Mouse (Mus musculus) G1E-ER4 (cell line): ENCODE results near the gene Lhfpl2. TPM values are rescaled to one million over a fixed set of nuclear protein-coding genes. Genes with fewer than 3 reads are reported as not detected.

Experiments used
- GATA1 ChIP-seq: IDR thresholded peaks from one replicate; pipeline ENCODE4 v1.8.0; 2012; ENCODE audit warnings: low read length, inconsistent platforms
- polyA plus RNA-seq: library from polyadenylated mRNA; stranded (reverse); fragments of >175 nt; gene quantifications from 2 replicates; pipeline ENCODE4 v1.2.3, GENCODE M21; 2012

Lhfpl2 gene
- polyA plus RNA-seq, 1 experiment, result not detected

DNA sequence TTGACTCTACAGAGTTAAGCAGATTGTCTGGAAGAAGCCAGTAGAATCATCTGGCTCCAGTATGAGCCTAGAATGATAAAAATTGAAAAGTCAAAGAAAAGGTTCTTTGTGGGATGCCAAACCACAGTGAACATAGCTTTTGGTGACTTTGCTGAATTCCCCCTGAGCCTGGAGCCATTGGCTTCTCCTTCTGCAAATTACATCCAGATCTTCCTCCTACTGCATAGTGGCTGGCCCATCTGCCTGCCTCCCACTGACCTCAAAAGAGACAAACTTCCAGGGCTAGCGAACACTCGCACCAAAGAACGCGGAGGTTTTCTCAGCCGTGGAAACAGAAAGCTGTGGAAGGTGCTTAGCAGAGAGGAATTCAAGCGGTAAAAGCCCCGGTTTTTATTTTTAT is 49.4 kb downstream of the Lhfpl2 start:
- no peak for TF ChIP-seq GATA1

DNA sequence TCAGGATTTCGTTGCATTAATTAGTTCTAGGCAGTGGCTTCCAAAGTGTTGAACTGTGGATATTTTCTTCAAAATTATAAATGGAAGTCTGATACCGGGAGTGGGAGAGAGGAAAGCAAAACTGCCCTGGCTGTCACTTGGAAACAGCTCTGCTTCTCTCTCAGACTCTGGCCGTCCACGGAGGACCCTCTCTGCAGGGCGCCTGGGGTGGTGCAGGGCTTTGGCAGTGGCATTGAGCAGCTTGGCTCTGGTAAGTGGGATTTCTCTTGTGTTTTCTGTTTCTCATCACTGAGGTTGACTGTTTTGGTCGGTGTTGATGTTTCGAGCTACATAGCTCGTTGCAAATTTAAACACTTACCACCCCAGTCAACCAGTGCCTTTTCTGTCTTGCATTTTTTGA is 53.0 kb downstream of the Lhfpl2 start:
- no peak for TF ChIP-seq GATA1

DNA sequence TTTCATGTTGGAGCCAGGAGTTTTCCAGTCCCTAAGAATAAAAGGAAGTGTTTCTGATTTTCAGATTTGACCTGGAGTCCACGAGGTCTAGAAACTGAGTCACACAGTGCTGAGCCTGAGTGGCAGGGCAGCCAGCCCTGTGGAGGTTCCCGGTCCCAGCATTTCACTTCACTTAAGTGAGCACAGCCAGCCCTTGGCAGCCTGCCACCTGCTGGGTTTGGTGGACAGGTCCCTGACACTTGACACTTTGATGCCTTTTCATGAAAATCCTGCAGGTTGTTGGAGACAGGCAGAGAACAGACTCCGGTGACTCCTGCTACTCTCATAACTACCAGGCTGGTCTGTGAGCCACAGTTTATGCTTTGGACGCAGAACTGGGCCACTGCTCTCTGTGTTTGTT is 57.9 kb downstream of the Lhfpl2 start:
- no peak for TF ChIP-seq GATA1

DNA sequence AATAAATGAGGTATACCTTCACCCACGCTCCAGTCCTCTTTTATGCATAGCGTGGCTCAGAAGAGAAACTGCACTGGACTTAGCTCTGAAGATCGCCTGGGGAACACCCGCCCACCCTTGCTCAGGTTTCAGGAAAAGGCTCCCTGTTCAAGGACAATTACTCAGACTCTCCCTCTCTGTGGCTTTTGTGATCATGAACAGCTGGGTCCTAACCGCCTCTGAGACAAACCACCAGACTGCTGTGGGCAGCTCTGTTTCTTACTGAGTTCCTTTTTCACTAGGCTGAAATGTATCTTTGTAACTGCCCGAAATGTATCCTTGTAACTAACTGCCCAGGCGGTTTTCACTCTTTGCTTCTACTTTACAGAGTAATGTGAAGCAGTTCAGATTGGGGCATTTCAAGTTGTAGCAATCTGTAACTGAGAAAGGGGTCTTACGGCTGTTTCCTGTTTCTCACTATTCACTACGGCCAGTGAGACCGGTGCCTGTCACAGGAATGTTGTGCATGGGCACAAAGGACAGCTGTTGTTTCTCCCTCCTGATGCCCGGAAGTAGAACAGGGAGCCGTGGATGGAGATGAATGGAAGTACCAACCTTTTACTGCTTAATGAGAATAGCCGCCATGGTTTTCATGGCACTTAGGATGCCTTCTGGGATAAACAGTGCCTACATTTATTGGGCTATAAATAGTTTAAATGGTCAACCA is 59.3 kb downstream of the Lhfpl2 start:
- no peak for TF ChIP-seq GATA1

DNA sequence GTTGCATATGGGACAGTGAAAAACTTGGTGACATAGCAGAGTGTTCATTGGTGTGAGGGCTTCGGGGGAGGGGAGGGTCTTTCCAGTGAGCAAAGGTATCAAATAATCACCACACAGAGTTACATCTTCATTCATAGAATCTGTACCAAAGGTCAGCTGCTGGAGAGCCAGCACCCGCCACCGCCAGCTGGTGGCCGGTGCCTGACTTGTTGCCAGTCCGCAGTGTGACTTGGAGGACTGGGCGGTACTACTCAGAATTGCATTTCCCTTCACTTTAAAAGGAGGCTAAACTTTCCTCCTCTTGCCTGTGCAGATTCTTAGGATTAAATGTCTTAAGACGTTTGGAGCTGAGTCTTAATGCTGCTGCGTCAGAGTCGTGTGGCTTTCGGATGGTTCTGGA is 59.9 kb downstream of the Lhfpl2 start:
- TF ChIP-seq GATA1, result no peak

DNA sequence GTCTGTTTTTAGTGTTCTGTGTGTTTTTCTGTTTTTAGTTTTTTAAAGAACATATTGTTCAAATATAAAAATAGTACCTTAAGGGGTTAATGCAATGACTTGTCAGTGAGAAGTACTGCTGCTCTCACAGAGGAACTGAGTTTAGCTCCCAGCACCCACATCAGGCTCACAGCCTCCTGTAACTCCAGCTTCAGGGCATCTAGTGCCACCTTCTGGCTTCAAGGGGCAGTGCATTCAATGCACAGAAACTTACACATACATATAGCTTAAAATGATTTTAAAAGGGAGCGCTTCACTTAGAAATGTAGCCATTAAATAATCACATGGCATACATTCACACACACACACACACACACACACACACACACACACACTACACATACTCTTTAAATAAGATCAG is 60.5 kb downstream of the Lhfpl2 start:
- TF ChIP-seq GATA1, result no peak

DNA sequence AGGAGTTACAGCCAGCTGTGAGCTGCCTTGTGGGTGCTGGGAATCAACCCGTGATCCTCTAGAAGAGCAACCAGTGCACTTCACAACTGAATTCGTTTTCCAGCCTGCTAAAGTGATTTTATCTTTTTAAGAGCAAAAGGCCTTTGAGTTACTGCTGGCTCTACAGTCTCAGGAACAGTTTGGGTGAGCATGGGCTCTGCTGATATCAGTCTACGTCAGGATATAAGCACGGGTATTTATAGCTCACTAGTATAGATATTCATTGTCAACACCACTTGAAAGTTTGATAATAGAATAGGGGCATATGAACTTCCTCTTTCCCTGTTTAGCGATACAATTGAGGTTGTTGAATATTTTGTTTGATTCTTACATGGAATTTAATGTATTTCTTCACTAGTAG is 61.7 kb downstream of the Lhfpl2 start:
- no peak for TF ChIP-seq GATA1

DNA sequence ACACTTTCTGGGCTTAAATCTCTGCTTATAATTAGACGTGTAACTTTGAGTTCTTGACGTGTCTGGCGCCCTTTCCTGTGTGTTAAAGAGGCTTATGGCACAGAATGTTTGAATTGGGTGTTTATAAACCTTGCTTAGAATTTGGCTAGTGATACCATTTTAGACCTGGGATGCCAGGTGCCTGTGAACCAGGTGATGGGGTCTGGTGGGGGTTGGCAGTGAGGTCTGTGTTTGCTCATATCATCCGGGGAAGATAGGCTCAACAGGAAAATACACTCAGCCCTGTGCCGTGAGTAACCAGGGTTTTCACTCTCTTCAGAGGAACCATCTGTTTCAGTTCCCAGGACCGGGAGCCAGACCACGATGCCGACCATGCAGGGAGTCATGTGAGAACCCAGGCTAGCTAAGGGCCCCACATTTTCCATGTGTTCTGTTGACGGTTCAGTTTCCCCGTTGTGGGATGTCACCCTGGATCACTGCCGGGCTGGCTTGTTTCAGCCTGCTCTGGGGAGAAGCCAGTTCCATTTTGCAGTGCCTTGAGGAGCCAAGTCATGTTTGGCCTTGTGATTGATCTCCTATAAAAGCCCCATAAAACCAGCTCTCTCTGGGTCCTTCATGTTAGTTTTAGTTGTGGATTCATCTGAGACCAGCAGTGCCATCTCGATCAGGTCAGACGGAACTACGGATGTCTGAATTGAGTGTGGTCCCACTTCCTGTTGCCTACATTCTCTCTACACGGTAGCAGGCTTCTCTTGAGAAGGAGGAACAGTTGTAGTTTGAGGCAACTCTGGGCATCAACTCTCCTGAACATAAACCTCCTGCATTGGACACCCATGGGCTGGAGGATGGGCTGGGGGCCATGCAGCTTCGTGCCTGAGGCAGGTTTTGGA is 65.4 kb downstream of the Lhfpl2 start:
- TF ChIP-seq GATA1, result no peak

DNA sequence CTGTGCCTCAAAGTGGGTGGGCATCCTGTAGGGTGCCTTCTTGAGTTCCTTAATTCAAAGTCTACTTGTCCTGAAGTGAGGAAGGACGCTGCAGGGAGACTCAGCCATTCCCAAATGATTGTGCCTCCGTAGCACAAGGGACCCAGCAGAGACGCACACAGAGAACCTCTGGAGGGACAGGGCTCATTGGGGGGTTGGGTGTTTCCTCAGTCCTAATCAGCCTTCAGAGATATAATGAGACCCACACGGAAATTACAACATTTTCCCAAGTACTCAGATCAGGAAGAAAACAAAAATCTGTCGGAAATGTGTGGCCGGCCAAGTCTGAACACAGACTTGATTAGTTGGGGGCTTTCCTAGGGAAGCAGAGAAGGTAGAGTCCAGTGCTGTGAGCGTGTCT is 72.8 kb downstream of the Lhfpl2 start:
- TF ChIP-seq GATA1, result no peak

DNA sequence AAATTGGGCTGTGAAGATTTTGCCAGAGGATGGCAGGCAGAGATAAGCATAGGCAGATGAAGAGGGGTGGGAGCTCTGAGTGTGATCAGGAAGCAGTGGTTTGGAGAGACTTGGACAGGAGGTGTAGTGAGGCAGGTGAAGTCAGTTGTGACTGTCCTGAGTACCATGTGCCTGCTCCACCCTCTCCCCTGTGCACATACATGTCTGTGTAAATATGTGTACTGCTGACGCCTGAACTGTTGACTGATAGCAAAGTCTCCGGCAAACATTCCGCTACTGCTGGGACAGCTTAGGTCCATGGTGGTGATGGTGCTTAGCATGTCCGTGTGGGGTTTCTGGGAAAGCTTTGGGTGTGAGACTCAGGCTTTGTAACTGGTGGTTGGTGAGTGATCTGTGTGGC is 73.5 kb downstream of the Lhfpl2 start:
- no peak for TF ChIP-seq GATA1

DNA sequence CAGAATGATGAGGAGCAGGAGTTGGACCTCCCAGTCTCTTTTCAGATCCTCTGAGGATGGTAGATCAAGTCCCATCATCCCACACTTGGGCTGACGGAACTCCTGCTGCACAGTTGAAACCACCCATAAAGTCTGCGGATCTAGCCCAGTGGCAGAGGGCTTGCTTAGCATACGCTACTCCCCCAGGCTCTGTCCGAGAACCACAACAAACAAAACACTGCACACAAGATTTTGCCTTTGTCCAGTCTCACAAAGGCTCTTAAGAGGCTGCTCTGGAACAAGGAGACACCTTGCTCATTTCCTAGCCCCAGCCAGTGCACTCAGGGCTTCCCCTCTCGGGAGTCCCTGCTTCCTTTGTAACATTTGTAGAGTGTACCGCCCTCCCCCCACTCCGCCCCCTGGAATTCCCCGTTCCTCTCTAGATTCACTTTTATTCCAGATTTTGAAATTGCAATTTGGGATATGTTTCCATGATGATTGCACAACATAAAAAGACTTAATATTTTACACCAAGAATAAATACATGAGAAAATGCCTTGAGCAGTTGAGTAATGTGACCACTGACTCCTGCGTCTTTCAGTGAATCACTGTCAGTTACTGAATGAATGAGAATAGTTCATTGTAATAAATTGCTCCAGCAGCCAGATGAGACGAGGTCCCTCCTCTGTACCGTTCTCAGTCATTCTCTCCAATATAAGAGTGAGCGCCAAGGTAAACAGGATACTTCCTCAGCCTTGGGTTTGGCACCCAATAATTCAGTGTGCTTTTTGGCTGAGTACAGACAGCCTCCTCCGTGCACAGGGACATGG is 74.8 kb downstream of the Lhfpl2 start:
- no peak for TF ChIP-seq GATA1

DNA sequence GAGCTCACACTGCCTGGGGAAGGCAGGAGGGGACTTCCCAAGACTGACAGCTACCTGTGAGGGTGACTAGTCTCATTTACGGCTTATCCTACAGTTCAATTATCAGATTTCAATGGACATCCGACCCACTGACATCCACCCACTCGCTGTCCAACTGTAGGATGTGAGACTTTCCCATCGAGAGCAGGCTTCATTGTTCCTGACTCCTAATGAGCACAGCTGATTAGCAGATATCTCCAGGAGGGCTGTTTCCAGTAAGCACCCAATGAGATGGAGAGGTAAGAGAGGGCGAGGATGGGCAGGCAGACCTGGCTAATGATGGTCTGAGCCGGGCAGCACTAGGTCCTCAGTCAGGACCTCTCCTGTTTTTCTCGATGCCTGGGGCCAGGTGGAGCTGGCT is 77.0 kb downstream of the Lhfpl2 start:
- TF ChIP-seq GATA1, result no peak

DNA sequence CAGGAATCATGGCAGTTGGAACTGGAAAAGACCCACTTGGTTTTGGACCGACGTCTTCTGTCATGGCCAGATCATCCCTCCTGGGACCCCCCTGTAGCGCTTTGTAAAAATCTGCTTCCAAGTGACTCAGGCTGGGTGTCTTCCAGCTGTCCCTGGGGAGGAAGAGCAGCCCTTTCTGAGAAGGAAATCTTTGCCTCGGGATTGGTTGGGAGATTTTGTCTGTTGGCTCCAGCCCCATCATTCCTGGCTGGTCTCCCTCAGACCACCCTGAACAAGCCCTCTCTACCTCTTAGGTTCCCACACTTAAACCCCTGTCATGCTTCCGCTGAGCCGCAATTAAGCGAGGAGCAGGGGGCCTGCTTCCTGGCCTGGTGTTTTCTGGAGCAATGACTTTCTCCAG is 77.6 kb downstream of the Lhfpl2 start:
- no peak for TF ChIP-seq GATA1

DNA sequence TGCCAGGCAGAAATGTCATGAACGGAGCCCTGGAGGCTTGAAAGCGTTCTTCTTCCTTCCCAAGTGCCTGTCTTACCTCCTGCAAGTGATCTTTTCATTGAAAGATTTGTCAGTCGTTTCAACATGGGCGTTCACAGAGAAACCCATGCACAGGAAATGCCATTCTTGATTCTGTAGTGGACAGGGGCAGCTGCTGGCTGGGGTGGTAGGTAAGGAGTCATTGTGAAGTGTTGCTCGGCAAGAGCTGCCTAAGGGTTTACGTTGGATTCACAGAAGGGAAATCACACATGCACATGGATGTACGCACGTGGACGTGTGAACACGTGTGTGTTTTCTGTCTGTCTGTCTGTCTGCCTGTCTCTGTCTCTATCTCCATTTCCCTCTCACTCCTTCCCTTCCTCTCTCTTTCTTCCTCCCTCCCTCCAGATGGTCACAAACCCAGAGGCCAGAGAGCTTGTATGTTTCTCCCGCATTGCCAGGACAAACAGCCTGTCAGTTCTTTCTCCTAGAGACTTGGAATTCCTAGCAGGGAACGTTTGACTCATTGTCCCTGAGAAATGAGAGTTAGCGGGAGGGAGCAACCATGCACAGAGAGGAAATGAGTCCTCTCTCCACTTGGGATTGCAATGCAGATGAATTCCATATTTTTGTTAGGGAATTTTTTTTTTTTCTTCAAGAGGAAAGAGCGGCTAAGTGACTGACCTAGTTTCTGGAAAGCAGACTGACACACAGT is 82.3 kb downstream of the Lhfpl2 start:
- TF ChIP-seq GATA1, result no peak

DNA sequence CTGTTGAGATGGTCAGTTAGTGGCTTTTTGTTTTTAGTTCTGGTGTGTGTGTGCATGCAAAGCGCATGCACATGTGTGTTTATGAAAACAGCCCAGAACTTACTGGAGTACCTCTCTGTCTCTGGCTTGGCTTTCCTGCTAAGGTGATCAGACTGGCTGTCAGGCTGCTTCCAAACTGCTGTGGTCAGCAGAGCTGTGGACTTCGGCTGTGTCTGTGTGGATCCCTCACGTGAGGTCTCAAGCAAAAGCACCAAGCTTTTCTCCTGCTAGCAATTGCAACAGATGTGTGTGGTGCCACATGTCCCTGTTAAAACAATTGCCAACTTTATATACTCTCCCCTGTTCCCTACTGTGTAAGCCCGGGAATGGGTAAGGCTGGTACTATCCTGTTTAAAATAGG is 82.8 kb downstream of the Lhfpl2 start:
- TF ChIP-seq GATA1, result no peak
